8 mouse cellular contexts compared by ENCODE assay signal in genomic region chr10:79707162-79707561, GRCm38 (mm10). TPM values are rescaled to one million over a fixed set of nuclear protein-coding genes. Genes with fewer than 3 reads are reported as not detected.
DNase-seq lines count a peak whose midpoint lies in the region; ATAC-seq lines count a peak whose summit lies in the region.

No protein-coding gene starts in this region.

- DNase-seq in forebrain, embryonic 10.5 days (ENCODE audit: extremely low spot score, low spot score), result no peak
- DNase-seq in forebrain, embryonic 14.5 days (ENCODE audit: low spot score), result no peak
- DNase-seq in ovary, postnatal 36 days (ENCODE audit: low spot score), result peak; percentile 5
- no peak for DNase-seq in ovary, postnatal 14 days (ENCODE audit: low spot score)
- no peak for DNase-seq in thymus, postnatal 36 days
- no peak for DNase-seq in left cerebral cortex, adult 11 months (ENCODE audit: low spot score)
- no peak for DNase-seq in testis, postnatal 10 days (ENCODE audit: low spot score)

- no peak for ATAC-seq in forebrain, embryonic 14.5 days
- no peak for ATAC-seq in limb, embryonic 13.5 days (ENCODE audit: low FRiP score, low read depth)

- 93% methylated on average over 1 of the region's 1 CpGs for WGBS in forebrain, embryonic 10.5 days
- WGBS in forebrain, embryonic 14.5 days, result 91% methylated on average over 1 of the region's 1 CpGs
- 82% methylated on average over 1 of the region's 1 CpGs for WGBS in limb, embryonic 13.5 days

- peak overlapping the region; percentile 86; the same call in 1 of the 2 replicates for H3K4me3 ChIP-seq in forebrain, embryonic 10.5 days
- no peak overlapping the region for H3K4me3 ChIP-seq in forebrain, embryonic 14.5 days (ENCODE audit: low read depth, low read length)
- 0 out of 2 replicates have a peak overlapping the region, but pooled peaks have one; percentile 78 for H3K4me3 ChIP-seq in limb, embryonic 13.5 days

- no peaks in the 10 kb centered on the region for H3K27me3 ChIP-seq in forebrain, embryonic 10.5 days (ENCODE audit: poor library complexity, severe bottlenecking)
- no peaks in the 10 kb centered on the region for H3K27me3 ChIP-seq in forebrain, embryonic 14.5 days (replicated peaks; ENCODE audit: control insufficient read depth, insufficient read depth, low read length)
- H3K27me3 ChIP-seq in limb, embryonic 13.5 days, result no peaks in the 10 kb centered on the region

- no peak overlapping the region for H3K9ac ChIP-seq in forebrain, embryonic 14.5 days (ENCODE audit: low read length)
- H3K9ac ChIP-seq in limb, embryonic 13.5 days, result peak overlapping the region; percentile 90; the same call in 1 of the 2 replicates

- H3K36me3 ChIP-seq in forebrain, embryonic 10.5 days (replicated peaks), result peaks cover 63% of the 10 kb centered on the region
- H3K36me3 ChIP-seq in forebrain, embryonic 14.5 days (ENCODE audit: control insufficient read depth, insufficient read depth, low read length), result peaks cover 39% of the 10 kb centered on the region
- peaks cover 59% of the 10 kb centered on the region for H3K36me3 ChIP-seq in limb, embryonic 13.5 days

- no peaks in the 10 kb centered on the region for H3K9me3 ChIP-seq in forebrain, embryonic 10.5 days
- no peaks in the 10 kb centered on the region for H3K9me3 ChIP-seq in forebrain, embryonic 14.5 days (replicated peaks; ENCODE audit: control insufficient read depth, low read length)
- H3K9me3 ChIP-seq in limb, embryonic 13.5 days, result no peaks in the 10 kb centered on the region

- peaks cover 51% of the 10 kb centered on the region for H3K4me1 ChIP-seq in forebrain, embryonic 10.5 days
- peaks cover 15% of the 10 kb centered on the region for H3K4me1 ChIP-seq in forebrain, embryonic 14.5 days (ENCODE audit: control insufficient read depth, insufficient read depth, low read length)
- H3K4me1 ChIP-seq in limb, embryonic 13.5 days, result peaks cover 31% of the 10 kb centered on the region

- no peak overlapping the region for H3K27ac ChIP-seq in forebrain, embryonic 10.5 days
- H3K27ac ChIP-seq in forebrain, embryonic 14.5 days (ENCODE audit: low read depth, low read length), result no peak overlapping the region
- H3K27ac ChIP-seq in limb, embryonic 13.5 days, result 0 out of 2 replicates have a peak overlapping the region, but pooled peaks have one; percentile 6

- no peak overlapping the region for H3K4me2 ChIP-seq in forebrain, embryonic 14.5 days (ENCODE audit: low read length)
- peak overlapping the region; percentile 98 for H3K4me2 ChIP-seq in limb, embryonic 13.5 days (replicated peaks)

RNA-seq across cellular contexts. Expression of gene Bsg, which starts 2.9 kb away (rescaled TPM):
- polyA plus RNA-seq in forebrain, embryonic 10.5 days (2016; fragmentation: Nextera tagmentation; extraction: Ambion mirVana), result 598 and 623 TPM in 2 replicates
- polyA plus RNA-seq in forebrain, embryonic 14.5 days (2014; fragmentation: Nextera tagmentation; extraction: Ambion mirVana), result 725 and 788 TPM in 2 replicates
- polyA plus RNA-seq in limb, embryonic 13.5 days (2015; fragmentation: Nextera tagmentation; extraction: Ambion mirVana), result 761 and 775 TPM in 2 replicates

RNA-seq across cellular contexts. Expression of gene Hcn2, which starts 9.3 kb away (rescaled TPM):
- 0.06 TPM in 1 of 2 replicates, not detected in the other for polyA plus RNA-seq in forebrain, embryonic 10.5 days (2016; fragmentation: Nextera tagmentation; extraction: Ambion mirVana)
- polyA plus RNA-seq in forebrain, embryonic 14.5 days (2014; fragmentation: Nextera tagmentation; extraction: Ambion mirVana), result 0.32 and 0.56 TPM in 2 replicates
- not detected in 2 replicates for polyA plus RNA-seq in limb, embryonic 13.5 days (2015; fragmentation: Nextera tagmentation; extraction: Ambion mirVana)

RNA-seq across cellular contexts. Expression of gene Gzmm, which starts 18.3 kb away (rescaled TPM):
- 0.84 and 1.0 TPM in 2 replicates for polyA plus RNA-seq in forebrain, embryonic 10.5 days (2016; fragmentation: Nextera tagmentation; extraction: Ambion mirVana)
- 1.4 and 1.5 TPM in 2 replicates for polyA plus RNA-seq in forebrain, embryonic 14.5 days (2014; fragmentation: Nextera tagmentation; extraction: Ambion mirVana)
- 0.83 and 0.92 TPM in 2 replicates for polyA plus RNA-seq in limb, embryonic 13.5 days (2015; fragmentation: Nextera tagmentation; extraction: Ambion mirVana)

RNA-seq across cellular contexts. Expression of gene Cdc34, which starts 25.2 kb away (rescaled TPM):
- 253 and 264 TPM in 2 replicates for polyA plus RNA-seq in forebrain, embryonic 10.5 days (2016; fragmentation: Nextera tagmentation; extraction: Ambion mirVana)
- polyA plus RNA-seq in forebrain, embryonic 14.5 days (2014; fragmentation: Nextera tagmentation; extraction: Ambion mirVana), result 76.0 and 76.9 TPM in 2 replicates
- polyA plus RNA-seq in limb, embryonic 13.5 days (2015; fragmentation: Nextera tagmentation; extraction: Ambion mirVana), result 116 and 123 TPM in 2 replicates

RNA-seq across cellular contexts. Expression of gene Tpgs1, which starts 38.0 kb away (rescaled TPM):
- 59.7 and 63.8 TPM in 2 replicates for polyA plus RNA-seq in forebrain, embryonic 10.5 days (2016; fragmentation: Nextera tagmentation; extraction: Ambion mirVana)
- 101 and 105 TPM in 2 replicates for polyA plus RNA-seq in forebrain, embryonic 14.5 days (2014; fragmentation: Nextera tagmentation; extraction: Ambion mirVana)
- 62.0 and 65.9 TPM in 2 replicates for polyA plus RNA-seq in limb, embryonic 13.5 days (2015; fragmentation: Nextera tagmentation; extraction: Ambion mirVana)
